Mouse (Mus musculus): ENCODE measurements at regions not wholly inside any gene's neighbourhood (a gene's known extent, or its start where the extent isn't known, plus 50 kb on each side); places are given as distances from the start of the nearest gene placed in this dataset.

DNA sequence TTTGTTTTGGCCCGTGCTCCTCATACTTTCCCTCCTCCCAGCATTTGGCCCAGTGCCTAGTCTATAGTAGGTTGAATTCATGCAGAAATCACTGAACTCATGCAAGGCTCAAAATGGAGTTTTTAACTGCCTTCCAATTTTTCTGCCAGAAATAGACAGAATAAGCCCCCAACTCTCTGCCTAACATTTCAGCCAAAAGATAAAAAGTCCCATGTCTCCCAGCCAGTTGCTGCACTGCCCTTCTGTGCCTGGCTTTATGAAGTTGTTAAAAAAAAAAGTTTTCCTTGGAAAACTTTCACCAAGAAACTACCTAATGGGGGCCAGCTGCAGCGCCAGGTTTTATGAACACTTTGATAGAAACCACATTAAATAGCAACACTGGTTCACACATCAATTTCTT, 222.0 kb downstream of the Zic3 start:
- DNase-seq = no peak

DNA sequence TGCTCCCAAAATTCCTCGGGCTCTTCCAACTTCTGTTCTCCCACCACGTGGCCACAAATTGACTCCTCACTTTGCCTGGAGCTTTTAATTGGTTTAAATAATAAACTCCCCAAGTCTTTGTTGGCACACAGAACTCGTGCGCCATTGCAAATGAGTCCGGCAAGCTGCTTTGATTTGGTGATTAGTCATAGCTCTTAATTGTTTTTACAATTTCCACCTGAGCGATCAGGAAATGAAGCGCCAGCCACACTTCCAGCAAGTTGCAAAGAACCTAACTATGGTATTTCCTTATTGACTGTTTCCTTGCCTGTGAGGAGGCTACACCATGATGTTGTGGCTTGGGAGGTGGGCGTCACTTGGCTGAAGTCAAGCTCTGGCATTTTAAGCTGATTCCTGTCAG, 233.5 kb downstream of the Zic3 start:
- DNase-seq = peak; percentile 36

DNA sequence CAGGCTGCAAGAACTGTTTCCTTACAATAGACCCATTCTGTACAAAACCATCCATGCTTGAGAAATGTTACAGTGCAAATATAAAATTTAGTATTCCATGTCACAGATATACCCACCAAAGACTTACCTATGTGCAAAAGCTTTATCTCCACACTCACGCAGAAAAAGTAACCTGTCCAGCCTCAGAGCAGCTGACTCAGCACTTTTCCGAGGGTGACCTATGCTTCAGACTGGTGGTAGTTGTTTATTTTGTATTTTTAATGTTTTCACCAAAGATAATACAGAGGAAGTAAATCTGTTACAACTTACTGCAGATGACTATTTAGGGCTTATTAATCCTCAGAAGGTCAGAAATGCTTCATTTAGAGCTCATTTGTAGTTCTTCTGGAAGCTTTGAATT, 260.4 kb downstream of the Zic3 start:
- no peak for DNase-seq

DNA sequence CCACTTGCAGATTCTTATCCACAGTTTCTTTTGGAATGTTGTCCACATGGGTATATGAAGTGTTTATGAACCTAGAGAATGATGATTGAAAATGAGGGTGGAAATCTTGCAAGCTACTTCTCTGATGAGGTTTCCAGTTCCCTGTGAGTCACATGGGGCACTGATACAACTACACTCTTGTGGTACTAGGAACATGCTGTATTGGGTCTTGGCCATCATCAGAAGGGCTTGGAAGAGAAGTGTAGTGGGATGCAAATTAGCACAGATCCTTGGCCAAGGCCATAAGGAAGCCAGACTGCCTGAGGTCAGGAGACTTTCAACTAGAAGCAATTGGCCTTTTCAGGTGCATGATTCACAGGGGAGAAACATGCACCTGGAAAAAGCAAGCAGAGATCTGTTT, 300.3 kb downstream of the Zic3 start:
- DNase-seq = no peak

DNA sequence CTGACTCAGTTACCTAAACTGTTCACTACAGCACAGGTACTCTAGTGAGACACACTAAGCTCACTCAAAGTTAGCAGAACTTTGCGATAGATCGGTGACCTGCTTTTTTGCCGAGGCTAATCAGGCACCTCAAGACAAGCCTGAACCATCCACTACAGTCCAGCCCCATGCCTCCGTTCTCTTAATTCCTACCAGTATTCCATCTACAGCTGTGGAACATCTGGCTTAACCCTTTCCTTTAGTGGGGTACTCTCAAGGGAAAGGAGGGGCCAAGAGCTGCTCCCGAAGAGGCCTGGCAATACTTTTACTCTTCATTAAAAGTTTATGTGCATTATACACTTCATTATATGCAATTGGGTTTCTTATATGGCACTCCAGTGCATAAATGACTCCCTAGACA, 329.1 kb downstream of the Zic3 start:
- DNase-seq = no peak

DNA sequence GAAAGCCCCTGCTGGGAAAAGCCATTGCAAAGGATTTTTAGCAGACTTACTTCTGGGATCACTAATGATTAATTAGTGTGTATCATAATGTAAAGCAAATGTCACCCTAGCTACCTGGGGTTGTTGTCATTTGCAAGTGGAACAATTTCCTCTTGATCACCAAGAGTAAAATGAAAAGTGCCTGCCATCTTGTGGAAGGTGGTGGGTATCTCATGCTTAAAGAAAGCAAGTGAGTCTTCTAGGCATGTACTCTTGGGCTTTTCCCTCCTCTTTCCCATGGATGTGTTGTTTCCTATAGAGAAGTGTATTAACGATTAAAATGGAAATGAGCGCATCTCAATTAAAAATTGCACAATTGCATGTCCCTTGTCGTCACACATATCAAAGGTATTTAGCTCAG, 355.4 kb downstream of the Zic3 start:
- DNase-seq = peak; percentile 49
